27 mouse cellular contexts compared by ENCODE assay signal in genomic region chr17:88195893-88196292, GRCm38 (mm10).
DNase-seq lines count a peak whose midpoint lies in the region; ATAC-seq and TF ChIP-seq lines count a peak whose summit lies in the region.
"Had no signal": no experiment of that assay in that cellular context is flagged by ENCODE, and none has a peak within 500 bp of the region (broad histone marks: within the 10 kb centered on the region; RNA-seq: fewer than 3 reads in every experiment).

No protein-coding gene starts in this region.

- no peaks in the 10 kb centered on the region for H3K36me3 ChIP-seq in hindbrain, embryonic 13.5 days
- H3K36me3 ChIP-seq in hindbrain, embryonic 16.5 days (ENCODE audit: control insufficient read depth, insufficient read depth, low read length): no peaks in the 10 kb centered on the region
- H3K36me3 ChIP-seq in limb, embryonic 15.5 days: no peaks in the 10 kb centered on the region
- H3K36me3 ChIP-seq: embryonic facial prominence, embryonic 15.5 days; forebrain, embryonic 15.5 days; heart, embryonic 12.5 days; hindbrain, embryonic 12.5 days; kidney, embryonic 15.5 days; liver, embryonic 12.5 days; midbrain, embryonic 10.5 days; stomach, embryonic 15.5 days had no signal

- no peak for ATAC-seq in hindbrain, embryonic 13.5 days (ENCODE audit: low FRiP score)
- no peak for ATAC-seq in hindbrain, embryonic 16.5 days
- no peak for ATAC-seq in limb, embryonic 15.5 days (ENCODE audit: insufficient number of reproducible peaks, low FRiP score, low TSS enrichment, low read depth)
- ATAC-seq: activated CD4-positive, CD25-positive, alpha-beta regulatory T cell, adult 4 months; forebrain, embryonic 15.5 days; inflammation-experienced regulatory T-cells, adult 6 months; liver, embryonic 12.5 days; midbrain, embryonic 16.5 days had no signal

- no peak overlapping the region for H3K4me3 ChIP-seq in hindbrain, embryonic 13.5 days
- H3K4me3 ChIP-seq in hindbrain, embryonic 16.5 days (ENCODE audit: low read length): no peak overlapping the region
- no peak overlapping the region for H3K4me3 ChIP-seq in embryonic fibroblast, embryonic 13.5 days (ENCODE audit: insufficient read depth, low read length)
- no peak overlapping the region for H3K4me3 ChIP-seq in limb, embryonic 15.5 days
- H3K4me3 ChIP-seq: embryonic facial prominence, embryonic 15.5 days; forebrain, embryonic 15.5 days; heart, embryonic 12.5 days; hindbrain, embryonic 12.5 days; kidney, embryonic 15.5 days; liver, embryonic 12.5 days; midbrain, embryonic 10.5 days; stomach, embryonic 15.5 days had no signal

- WGBS in hindbrain, embryonic 13.5 days: 76% methylated on average over 6 of the region's 6 CpGs
- 75% methylated on average over 6 of the region's 6 CpGs for WGBS in hindbrain, embryonic 16.5 days
- WGBS in limb, embryonic 15.5 days: 61% methylated on average over 6 of the region's 6 CpGs

- TF ChIP-seq CTCF in embryonic fibroblast, embryonic 13.5 days (IDR thresholded peaks at IDR 0.05; ENCODE audit: borderline replicate concordance, insufficient read depth, low read length): no peak

- no peak overlapping the region for H3K9ac ChIP-seq in hindbrain, embryonic 13.5 days
- H3K9ac ChIP-seq in hindbrain, embryonic 16.5 days (ENCODE audit: low read depth, low read length): no peak overlapping the region
- H3K9ac ChIP-seq in limb, embryonic 15.5 days: no peak overlapping the region
- H3K9ac ChIP-seq: embryonic facial prominence, embryonic 15.5 days; forebrain, embryonic 15.5 days; heart, embryonic 12.5 days; hindbrain, embryonic 12.5 days; kidney, embryonic 15.5 days; liver, embryonic 12.5 days; stomach, embryonic 15.5 days had no signal

- no peaks in the 10 kb centered on the region for H3K27me3 ChIP-seq in hindbrain, embryonic 13.5 days
- no peaks in the 10 kb centered on the region for H3K27me3 ChIP-seq in hindbrain, embryonic 16.5 days (replicated peaks; ENCODE audit: control insufficient read depth, insufficient read depth, low read length)
- no peaks in the 10 kb centered on the region for H3K27me3 ChIP-seq in limb, embryonic 15.5 days
- H3K27me3 ChIP-seq: embryonic facial prominence, embryonic 15.5 days; forebrain, embryonic 15.5 days; heart, embryonic 12.5 days; hindbrain, embryonic 12.5 days; kidney, embryonic 15.5 days; liver, embryonic 12.5 days; stomach, embryonic 15.5 days had no signal

- DNase-seq in right cerebral cortex, postnatal 4 days: no peak
- no peak for DNase-seq in thymus, postnatal 36 days
- DNase-seq in layer of hippocampus, postnatal 25 days (ENCODE audit: extremely low spot score in 1 of 2, low spot score in 1 of 2): no peak
- DNase-seq: B cell, adult 2 months; cerebellum, adult 2 months; cerebellum, postnatal 36 days; embryo, embryonic 11 days; heart, postnatal 14 days; kidney, postnatal 4 days; lung, adult 18-20 months; thymus, adult 18-20 months; thymus, postnatal 4 days had no signal

- H3K9me3 ChIP-seq in hindbrain, embryonic 13.5 days: no peaks in the 10 kb centered on the region
- H3K9me3 ChIP-seq in hindbrain, embryonic 16.5 days (ENCODE audit: control insufficient read depth, low read length): no peaks in the 10 kb centered on the region
- no peaks in the 10 kb centered on the region for H3K9me3 ChIP-seq in limb, embryonic 15.5 days
- H3K9me3 ChIP-seq: embryonic facial prominence, embryonic 15.5 days; forebrain, embryonic 15.5 days; heart, embryonic 12.5 days; hindbrain, embryonic 12.5 days; kidney, embryonic 15.5 days; liver, embryonic 12.5 days; midbrain, embryonic 10.5 days; stomach, embryonic 15.5 days had no signal

- TF ChIP-seq POLR2A in embryonic fibroblast, embryonic 13.5 days (IDR thresholded peaks at IDR 0.05; ENCODE audit: low read depth, low read length): no peak

- no peak overlapping the region for H3K4me2 ChIP-seq in hindbrain, embryonic 13.5 days
- H3K4me2 ChIP-seq in hindbrain, embryonic 16.5 days (ENCODE audit: low read length): no peak overlapping the region
- no peak overlapping the region for H3K4me2 ChIP-seq in limb, embryonic 15.5 days
- H3K4me2 ChIP-seq: embryonic facial prominence, embryonic 15.5 days; forebrain, embryonic 15.5 days; heart, embryonic 12.5 days; hindbrain, embryonic 12.5 days; kidney, embryonic 15.5 days; liver, embryonic 12.5 days; stomach, embryonic 15.5 days had no signal

- H3K4me1 ChIP-seq in hindbrain, embryonic 13.5 days (replicated peaks): peaks cover 10% of the 10 kb centered on the region
- H3K4me1 ChIP-seq in hindbrain, embryonic 16.5 days (ENCODE audit: control insufficient read depth, insufficient read depth, low read depth, low read length): no peaks in the 10 kb centered on the region
- H3K4me1 ChIP-seq in embryonic fibroblast, embryonic 13.5 days (ENCODE audit: control insufficient read depth, insufficient read depth, low read length): peaks cover 9% of the 10 kb centered on the region
- H3K4me1 ChIP-seq in limb, embryonic 15.5 days: no peaks in the 10 kb centered on the region
- H3K4me1 ChIP-seq: forebrain, embryonic 15.5 days; heart, embryonic 12.5 days; hindbrain, embryonic 12.5 days; kidney, embryonic 15.5 days; liver, embryonic 12.5 days; midbrain, embryonic 10.5 days; stomach, embryonic 15.5 days had no signal

- 0 out of 2 replicates have a peak overlapping the region, but pooled peaks have one; percentile 30 for H3K27ac ChIP-seq in hindbrain, embryonic 13.5 days
- H3K27ac ChIP-seq in hindbrain, embryonic 16.5 days (ENCODE audit: low read depth, low read length): no peak overlapping the region
- H3K27ac ChIP-seq in embryonic fibroblast, embryonic 13.5 days (ENCODE audit: insufficient read depth, low read length): peak overlapping the region; percentile 90
- peak overlapping the region; percentile 44; the same call in 1 of the 2 replicates for H3K27ac ChIP-seq in limb, embryonic 15.5 days
- H3K27ac ChIP-seq: forebrain, embryonic 15.5 days; hindbrain, embryonic 12.5 days; kidney, embryonic 15.5 days; liver, embryonic 12.5 days; midbrain, embryonic 10.5 days; stomach, embryonic 15.5 days had no signal
